Mouse (Mus musculus) forebrain, embryonic 13.5 days (tissue): ENCODE results near the gene Trp53i11. TPM values are rescaled to one million over a fixed set of nuclear protein-coding genes. Genes with fewer than 3 reads are reported as not detected.
A peak's percentile ranks its signal among the peaks of the same experiment; 100 is the strongest.

Experiments used
- ATAC-seq: fragments of 200-750 bp; cut with Nextera tagmentation; 2 replicates; pipeline ENCODE4 v1.8.0; 2017
- H3K27ac ChIP-seq: fragments of 300-500 bp; sonication (generic); 2 replicates; pipeline ENCODE4 v1.5.1; 2015; ENCODE audit warnings: inconsistent platforms, mild to moderate bottlenecking, moderate library complexity
- H3K27me3 ChIP-seq: fragments of 300-500 bp; sonication (generic); 2 replicates; pipeline ENCODE4 v1.6.1; 2015; ENCODE audit warnings: mild to moderate bottlenecking, inconsistent platforms
- H3K36me3 ChIP-seq: fragments of 300-500 bp; sonication (generic); 2 replicates; pipeline ENCODE4 v1.6.1; 2015; ENCODE audit warnings: mild to moderate bottlenecking, inconsistent platforms; ENCODE audit not compliant: poor library complexity, severe bottlenecking
- H3K4me1 ChIP-seq: fragments of 300-500 bp; sonication (generic); 2 replicates; pipeline ENCODE4 v1.6.1; 2015; ENCODE audit warnings: inconsistent platforms
- H3K4me2 ChIP-seq: fragments of 300-500 bp; sonication (generic); 2 replicates; pipeline ENCODE4 v1.6.1; 2015; ENCODE audit warnings: inconsistent platforms, mild to moderate bottlenecking, moderate library complexity
- H3K4me3 ChIP-seq: fragments of 300-500 bp; sonication (generic); 2 replicates; pipeline ENCODE4 v1.5.1; 2015; ENCODE audit warnings: mild to moderate bottlenecking, inconsistent platforms
- H3K9ac ChIP-seq: fragments of 300-500 bp; sonication (generic); 2 replicates; pipeline ENCODE4 v1.6.1; 2015; ENCODE audit warnings: mild to moderate bottlenecking, inconsistent platforms
- H3K9me3 ChIP-seq: fragments of 300-500 bp; sonication (generic); replicated peaks from 2 replicates; pipeline ENCODE4 v1.6.1; 2016; ENCODE audit warnings: inconsistent platforms
- WGBS: fragments of 180-500 bp; shearing (Covaris S2); methylation state at CpG from one replicate; pipeline ENCODE4 v1.1.7; 2015; 5-methylcytosine and 5-hydroxymethylcytosine counted together
- polyA plus RNA-seq: library from polyadenylated mRNA; unstranded; fragments of >200 nt; fragmentation: Nextera tagmentation; extraction: Ambion mirVana; gene quantifications from 2 replicates; pipeline ENCODE4 v1.2.1, GENCODE M21; 2015

Gene Trp53i11
- polyA plus RNA-seq, 1 experiment from 2014 or later: 84.5 TPM

- H3K4me1 ChIP-seq: peaks cover 7% of the 10 kb centered on the region
- WGBS: 68% methylated on average over 4 of the region's 4 CpGs
- H3K4me2 ChIP-seq: no peak overlapping the region
- no peak overlapping the region for H3K4me3 ChIP-seq
- H3K27me3 ChIP-seq: no peaks in the 10 kb centered on the region
- no peaks in the 10 kb centered on the region for H3K36me3 ChIP-seq
- ATAC-seq: no peak
- H3K9ac ChIP-seq: no peak overlapping the region
- H3K27ac ChIP-seq: no peak overlapping the region
- no peaks in the 10 kb centered on the region for H3K9me3 ChIP-seq
These were observed 26.8 kb upstream of the Trp53i11 start for GRCm38 (mm10) chr2:93160467-93161035.

DNA sequence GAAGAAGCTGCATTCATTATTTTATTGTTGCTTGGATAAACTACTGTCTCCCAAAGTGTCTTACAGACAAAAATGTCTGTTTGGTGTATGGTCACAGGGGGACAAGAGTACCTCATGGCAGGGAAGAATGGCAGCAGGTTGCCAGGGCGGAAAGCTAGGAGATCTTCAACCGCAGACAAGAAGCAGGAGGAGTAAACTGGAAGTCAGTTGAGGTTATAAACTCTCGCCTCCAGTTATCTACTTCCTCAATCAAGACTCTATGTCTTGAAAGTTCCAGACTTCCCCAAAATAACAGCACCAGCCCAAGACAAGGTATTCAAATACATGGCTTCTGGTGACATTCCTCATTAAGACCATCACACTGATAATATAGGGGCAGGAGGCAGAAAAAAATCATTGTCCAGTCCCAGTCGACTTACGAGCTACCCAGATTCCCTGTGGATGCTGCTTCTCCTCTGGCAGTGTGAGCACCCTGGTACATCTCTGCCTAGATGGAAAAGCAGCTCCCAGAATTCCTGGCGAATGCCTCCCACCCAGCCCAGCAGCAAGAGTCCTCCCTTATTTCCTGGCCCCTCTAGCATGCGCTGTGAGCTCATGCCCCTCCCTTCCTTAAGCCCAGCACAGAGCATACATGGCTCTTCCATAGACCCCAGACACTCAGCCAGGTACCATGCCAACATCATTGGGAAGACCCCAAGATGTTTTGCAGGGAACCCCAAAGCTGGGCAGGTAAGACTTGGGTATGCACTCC lies 25.3 kb upstream of the Trp53i11 start:
- Histone ChIP-seq H3K4me1 (peaks cover 16% of the 10 kb centered on the region), H3K9ac (no peak overlapping the region)

GRCm38 (mm10) chr2:93162791-93163190 lies 24.6 kb upstream of the Trp53i11 start:
- H3K9me3 ChIP-seq: no peaks in the 10 kb centered on the region
- H3K27me3 ChIP-seq: no peaks in the 10 kb centered on the region
- H3K4me2 ChIP-seq: no peak overlapping the region
- 86% methylated on average over 4 of the region's 4 CpGs for WGBS
- H3K4me1 ChIP-seq: peaks cover 16% of the 10 kb centered on the region
- ATAC-seq: no peak
- no peak overlapping the region for H3K9ac ChIP-seq
- H3K4me3 ChIP-seq: no peak overlapping the region
- no peaks in the 10 kb centered on the region for H3K36me3 ChIP-seq
- no peak overlapping the region for H3K27ac ChIP-seq

More for the DNA sequence above, 25.3 kb upstream of the Trp53i11 start:
- Histone ChIP-seq H3K27ac (no peak overlapping the region), H3K9me3 (no peaks in the 10 kb centered on the region), H3K27me3 (no peaks in the 10 kb centered on the region), H3K4me2 (no peak overlapping the region), H3K36me3 (no peaks in the 10 kb centered on the region), H3K4me3 (no peak overlapping the region)
- ATAC-seq: no peak
- WGBS: 92% methylated on average over 7 of the region's 7 CpGs

DNA sequence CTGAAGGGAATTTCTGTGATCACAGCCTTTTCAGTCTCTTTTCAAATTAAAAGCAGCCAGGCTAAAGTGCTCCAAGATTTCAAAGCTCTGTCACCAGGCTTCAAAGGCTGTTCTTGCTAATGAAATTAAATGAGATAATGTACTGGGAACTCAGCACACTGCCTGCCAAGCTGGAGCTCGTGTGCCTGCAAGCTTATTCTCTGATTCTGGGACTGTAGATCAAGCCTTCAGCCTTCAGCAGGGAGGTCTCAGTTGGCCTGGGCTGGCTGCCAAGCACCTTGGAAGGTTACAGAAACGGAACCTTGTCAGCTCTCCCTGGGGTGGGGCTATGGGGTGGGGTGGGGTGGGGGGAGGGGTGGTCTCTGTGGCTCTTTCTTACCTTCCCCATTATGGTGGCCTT lies 24.0 kb upstream of the Trp53i11 start:
- Histone ChIP-seq H3K9me3 (no peaks in the 10 kb centered on the region), H3K4me2 (no peak overlapping the region), H3K36me3 (no peaks in the 10 kb centered on the region), H3K9ac (no peak overlapping the region), H3K4me3 (no peak overlapping the region), H3K27ac (no peak overlapping the region), H3K4me1 (peaks cover 16% of the 10 kb centered on the region), H3K27me3 (no peaks in the 10 kb centered on the region)
- 7% methylated on average over 2 of the region's 2 CpGs for WGBS
- no peak for ATAC-seq

DNA sequence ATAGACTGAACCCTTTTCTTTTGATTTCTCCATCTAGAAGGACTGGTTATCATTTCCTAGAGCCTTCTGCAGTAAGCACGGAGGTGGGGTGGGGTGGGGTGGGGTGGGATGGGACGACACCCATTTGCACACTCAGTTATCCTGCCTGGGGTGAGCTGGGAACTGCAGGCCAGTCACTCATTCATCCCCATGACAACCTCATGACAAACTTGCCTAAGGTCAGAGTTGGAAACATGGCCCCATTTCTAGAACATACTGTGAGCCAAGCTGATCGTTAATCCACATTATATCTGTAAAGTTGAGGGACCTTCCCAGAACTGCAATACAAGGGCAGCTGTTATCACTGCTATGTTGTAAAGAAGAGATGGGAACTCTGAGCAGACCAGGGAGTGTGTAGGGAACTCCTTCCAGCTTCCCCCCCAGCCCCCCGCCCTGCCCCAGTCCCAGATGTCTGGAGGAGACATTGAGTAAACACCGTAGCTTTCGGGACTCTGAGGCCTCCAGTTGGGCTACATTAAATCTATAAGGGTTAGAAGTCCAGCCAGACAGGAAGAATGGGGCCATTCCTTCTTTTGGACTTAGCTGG lies 23.5 kb upstream of the Trp53i11 start:
- Histone ChIP-seq H3K4me1 (peaks cover 16% of the 10 kb centered on the region), H3K4me3 (no peak overlapping the region), H3K27ac (no peak overlapping the region), H3K4me2 (no peak overlapping the region), H3K9ac (no peak overlapping the region), H3K27me3 (no peaks in the 10 kb centered on the region), H3K36me3 (no peaks in the 10 kb centered on the region), H3K9me3 (no peaks in the 10 kb centered on the region)
- no peak for ATAC-seq
- WGBS: 91% methylated on average over 6 of the region's 6 CpGs

GRCm38 (mm10) chr2:93166295-93166694 lies 21.1 kb upstream of the Trp53i11 start:
- Histone ChIP-seq H3K4me2 (no peak overlapping the region), H3K4me3 (no peak overlapping the region), H3K4me1 (peaks cover 28% of the 10 kb centered on the region), H3K9me3 (no peaks in the 10 kb centered on the region), H3K27ac (no peak overlapping the region), H3K36me3 (no peaks in the 10 kb centered on the region), H3K9ac (no peak overlapping the region), H3K27me3 (no peaks in the 10 kb centered on the region)
- WGBS: 81% methylated on average over 6 of the region's 6 CpGs
- ATAC-seq: no peak

- no peak overlapping the region for H3K4me2 ChIP-seq
- no peaks in the 10 kb centered on the region for H3K36me3 ChIP-seq
- H3K4me3 ChIP-seq: no peak overlapping the region
- 85% methylated on average over 14 of the region's 14 CpGs for WGBS
- ATAC-seq: peak; percentile 57; the same call in 1 of the 2 replicates
- no peak overlapping the region for H3K9ac ChIP-seq
- H3K9me3 ChIP-seq: no peaks in the 10 kb centered on the region
- H3K27me3 ChIP-seq: no peaks in the 10 kb centered on the region
- H3K27ac ChIP-seq: no peak overlapping the region
- peaks cover 30% of the 10 kb centered on the region for H3K4me1 ChIP-seq
These were observed 20.5 kb upstream of the Trp53i11 start for GRCm38 (mm10) chr2:93166734-93167406.

- Histone ChIP-seq H3K9ac (no peak overlapping the region), H3K4me3 (no peak overlapping the region), H3K4me2 (no peak overlapping the region), H3K27me3 (no peaks in the 10 kb centered on the region), H3K4me1 (peaks cover 45% of the 10 kb centered on the region), H3K27ac (peak overlapping the region; percentile 40; the same call in 1 of the 2 replicates), H3K36me3 (no peaks in the 10 kb centered on the region), H3K9me3 (no peaks in the 10 kb centered on the region)
- 79% methylated on average over 19 of the region's 19 CpGs for WGBS
- no peak for ATAC-seq
These were observed 17.0 kb upstream of the Trp53i11 start for GRCm38 (mm10) chr2:93170156-93170844.

GRCm38 (mm10) chr2:93170845-93171200 lies 16.5 kb upstream of the Trp53i11 start:
- Histone ChIP-seq H3K9ac (no peak overlapping the region), H3K36me3 (no peaks in the 10 kb centered on the region), H3K4me3 (no peak overlapping the region), H3K4me1 (peaks cover 51% of the 10 kb centered on the region), H3K4me2 (no peak overlapping the region), H3K9me3 (no peaks in the 10 kb centered on the region), H3K27me3 (no peaks in the 10 kb centered on the region), H3K27ac (peak overlapping the region; percentile 40; the same call in 1 of the 2 replicates)
- WGBS: 58% methylated on average over 5 of the region's 5 CpGs
- ATAC-seq: peak; percentile 31; the same call in 1 of the 2 replicates

DNA sequence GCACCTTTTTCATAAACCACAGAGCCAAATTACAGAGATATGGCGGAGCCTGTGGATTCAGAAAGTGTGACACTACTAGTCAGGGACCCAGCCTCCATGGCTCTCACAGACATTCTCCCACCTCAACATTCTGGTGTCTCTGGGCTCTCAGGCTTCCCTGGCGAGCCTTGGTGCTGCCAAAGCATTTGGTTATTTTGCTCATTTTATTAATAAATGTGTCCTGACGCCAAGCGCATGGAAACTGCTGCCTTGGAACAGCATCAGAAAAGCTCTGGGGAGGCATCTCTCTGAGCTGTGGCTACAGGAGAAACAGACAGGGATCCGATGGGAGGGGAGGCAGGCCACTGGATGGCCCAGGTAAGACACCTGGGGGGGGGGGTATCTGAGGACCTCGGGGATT lies 15.4 kb upstream of the Trp53i11 start:
- Histone ChIP-seq H3K4me1 (peaks cover 53% of the 10 kb centered on the region), H3K9me3 (no peaks in the 10 kb centered on the region), H3K27ac (no peak overlapping the region), H3K36me3 (no peaks in the 10 kb centered on the region), H3K4me3 (no peak overlapping the region), H3K27me3 (no peaks in the 10 kb centered on the region), H3K9ac (no peak overlapping the region), H3K4me2 (no peak overlapping the region)
- WGBS: 78% methylated on average over 6 of the region's 6 CpGs
- no peak for ATAC-seq

DNA sequence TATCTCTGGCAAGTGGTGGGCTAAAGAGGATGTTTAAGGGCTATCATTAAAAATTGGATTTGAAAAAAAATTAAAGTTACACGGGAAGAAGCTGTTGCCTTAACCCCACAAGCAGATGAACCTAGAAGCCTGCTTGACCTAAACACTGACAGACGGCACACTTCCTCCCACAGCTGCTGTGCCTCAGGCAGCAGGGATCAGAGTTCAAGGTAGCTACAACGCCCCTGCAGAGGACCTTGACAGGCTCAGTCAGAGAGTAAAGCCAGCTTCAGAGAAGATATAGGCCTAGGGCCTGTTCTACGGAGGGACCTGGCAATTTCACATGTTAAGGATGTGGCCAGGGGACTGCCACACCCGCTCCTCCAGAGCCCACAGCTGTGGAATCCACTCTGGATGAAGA lies 14.9 kb upstream of the Trp53i11 start:
- no peaks in the 10 kb centered on the region for H3K9me3 ChIP-seq
- H3K4me3 ChIP-seq: no peak overlapping the region
- peaks cover 58% of the 10 kb centered on the region for H3K4me1 ChIP-seq
- H3K36me3 ChIP-seq: no peaks in the 10 kb centered on the region
- WGBS: 71% methylated on average over 5 of the region's 5 CpGs
- peak overlapping the region; percentile 5; the same call in 1 of the 2 replicates for H3K9ac ChIP-seq
- H3K4me2 ChIP-seq: no peak overlapping the region
- ATAC-seq: no peak
- H3K27me3 ChIP-seq: no peaks in the 10 kb centered on the region
- no peak overlapping the region for H3K27ac ChIP-seq
